Comparison of ENCODE assay signal across 8 mouse cellular contexts in the genomic region with DNA sequence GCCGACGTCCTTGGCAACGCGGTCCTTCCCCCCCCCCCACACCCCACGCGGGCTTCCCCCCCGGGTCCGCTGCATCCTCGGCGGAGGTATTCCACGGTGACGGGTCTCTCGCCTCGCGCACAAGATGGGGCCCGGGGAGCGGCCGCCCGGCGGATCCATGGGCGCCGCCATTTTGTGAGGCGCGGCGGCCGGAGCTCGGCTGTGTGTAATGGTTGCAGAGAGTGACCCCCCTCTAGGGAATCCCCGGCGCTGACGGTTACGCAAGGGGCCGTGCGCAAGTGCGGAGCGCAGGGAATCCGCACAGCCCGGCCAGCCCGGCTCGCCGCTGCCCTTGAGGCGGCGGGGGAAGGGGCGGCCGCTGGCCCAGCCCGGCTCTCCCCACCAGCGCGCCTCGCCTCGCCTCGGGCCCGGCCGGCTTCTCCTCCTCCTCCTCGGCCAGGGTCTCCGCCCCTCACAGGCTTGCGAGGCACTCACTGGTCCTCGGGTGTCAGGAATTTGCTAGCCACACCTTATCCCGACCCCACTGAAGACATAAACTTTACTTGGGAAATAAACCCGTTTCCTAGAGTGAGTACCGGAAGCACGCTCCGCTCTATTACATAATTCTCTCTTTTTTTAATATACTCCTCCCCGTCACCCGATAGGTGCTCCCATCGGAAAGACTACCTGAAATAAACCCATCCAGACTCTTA. TPM values are rescaled to one million over a fixed set of nuclear protein-coding genes. Genes with fewer than 3 reads are reported as not detected.
DNase-seq lines count a peak whose midpoint lies in the region; ATAC-seq and TF ChIP-seq lines count a peak whose summit lies in the region.

No protein-coding gene starts in this region.

- DNase-seq in G1E (ENCODE audit: low spot score): peak; percentile 80
- DNase-seq in cerebellum, adult 11-12 months: peak; percentile 92
- peak; percentile 90 for DNase-seq in heart, postnatal 25 days (ENCODE audit: low spot score)
- DNase-seq in layer of hippocampus, adult 18-20 months (ENCODE audit: low spot score in 2 of 2): peak; percentile 86 to 91
- peak; percentile 91 to 92 for DNase-seq in lung, adult 18-20 months

- H3K4me1 ChIP-seq in G1E (ENCODE audit: insufficient read depth, low read depth, low read length): peaks cover 40% of the 10 kb centered on the region
- peaks cover 45% of the 10 kb centered on the region for H3K4me1 ChIP-seq in forebrain, embryonic 15.5 days
- peaks cover 28% of the 10 kb centered on the region for H3K4me1 ChIP-seq in neural tube, embryonic 14.5 days (ENCODE audit: control insufficient read depth, insufficient read depth, low read length)
- H3K4me1 ChIP-seq in testis, adult 2 months (ENCODE audit: control insufficient read depth, insufficient read depth, low read length): peaks cover 12% of the 10 kb centered on the region

- TF ChIP-seq CTCF in G1E (IDR thresholded peaks at IDR 0.05; ENCODE audit: low read depth, low read length): no peak
- TF ChIP-seq CTCF in testis, adult 2 months (IDR thresholded peaks at IDR 0.05; ENCODE audit: control insufficient read depth, insufficient read depth, insufficient replicate concordance, low read depth, low read length): no peak

- no peaks in the 10 kb centered on the region for H3K27me3 ChIP-seq in G1E (ENCODE audit: insufficient read depth, low read length)
- no peaks in the 10 kb centered on the region for H3K27me3 ChIP-seq in forebrain, embryonic 15.5 days
- H3K27me3 ChIP-seq in neural tube, embryonic 14.5 days (ENCODE audit: control insufficient read depth, insufficient read depth, low read length): no peaks in the 10 kb centered on the region
- no peaks in the 10 kb centered on the region for H3K27me3 ChIP-seq in testis, adult 2 months (ENCODE audit: control insufficient read depth, insufficient read depth, low read length)

- H3K9me3 ChIP-seq in G1E (replicated peaks): peaks cover 2% of the 10 kb centered on the region
- H3K9me3 ChIP-seq in forebrain, embryonic 15.5 days: no peaks in the 10 kb centered on the region
- no peaks in the 10 kb centered on the region for H3K9me3 ChIP-seq in neural tube, embryonic 14.5 days (ENCODE audit: control insufficient read depth, low read length)

- H3K4me2 ChIP-seq in forebrain, embryonic 15.5 days (replicated peaks): peak overlapping the region; percentile 76
- H3K4me2 ChIP-seq in neural tube, embryonic 14.5 days (ENCODE audit: low read depth, low read length): peak overlapping the region; percentile 83

- H3K9ac ChIP-seq in forebrain, embryonic 15.5 days (replicated peaks): peak overlapping the region; percentile 99
- H3K9ac ChIP-seq in neural tube, embryonic 14.5 days (replicated peaks; ENCODE audit: low read depth, low read length): peak overlapping the region; percentile 100

- peak overlapping the region; percentile 92 for H3K4me3 ChIP-seq in G1E (ENCODE audit: low read depth, low read length)
- peak overlapping the region; percentile 78 for H3K4me3 ChIP-seq in forebrain, embryonic 15.5 days
- H3K4me3 ChIP-seq in neural tube, embryonic 14.5 days (ENCODE audit: low read depth, low read length): peak overlapping the region; percentile 94
- peak overlapping the region; percentile 95 for H3K4me3 ChIP-seq in testis, adult 2 months (ENCODE audit: control insufficient read depth, low read depth, low read length)

- under 1% methylated on average over 53 of the region's 64 CpGs for WGBS in forebrain, embryonic 15.5 days
- under 1% methylated on average over 51 of the region's 64 CpGs for WGBS in neural tube, embryonic 14.5 days

- peak; percentile 70 for TF ChIP-seq POLR2A in testis, adult 2 months (IDR thresholded peaks at IDR 0.05; ENCODE audit: control insufficient read depth, low read depth, low read length)

- peak; percentile 74 for ATAC-seq in G1E (ENCODE audit: extremely low read depth, insufficient number of reproducible peaks, low FRiP score, poor library complexity, severe bottlenecking)
- peak; percentile 82 for ATAC-seq in forebrain, embryonic 15.5 days (replicated peaks)
- peak; percentile 85 for ATAC-seq in neural tube, embryonic 14.5 days (ENCODE audit: low read depth)

- peaks cover 23% of the 10 kb centered on the region for H3K36me3 ChIP-seq in G1E (replicated peaks)
- H3K36me3 ChIP-seq in forebrain, embryonic 15.5 days: 0 out of 2 replicates have a peak, but pooled peaks cover under 1% of the 10 kb centered on the region
- H3K36me3 ChIP-seq in neural tube, embryonic 14.5 days (ENCODE audit: control insufficient read depth, insufficient read depth, low read length): no peaks in the 10 kb centered on the region
- H3K36me3 ChIP-seq in testis, adult 2 months (ENCODE audit: control insufficient read depth, insufficient read depth, low read length): no peaks in the 10 kb centered on the region

- intact Hi-C loops in heart, postnatal 25 days (cut with DNase I): loop anchor here (5.0 to 10.0 kb wide), 5 partner anchors 92 to 523 kb away; no protein-coding TSS in a partner anchor

- peak overlapping the region; percentile 99 for H3K27ac ChIP-seq in forebrain, embryonic 15.5 days (replicated peaks)
- H3K27ac ChIP-seq in neural tube, embryonic 14.5 days (ENCODE audit: low read depth, low read length): peak overlapping the region; percentile 100
- H3K27ac ChIP-seq in testis, adult 2 months (ENCODE audit: control insufficient read depth, insufficient read depth, low read depth, low read length): peak overlapping the region; percentile 100

RNA-seq across cellular contexts. Expression of a gene that starts 1.8 kb away (rescaled TPM):
- total RNA-seq in G1E (2014; fragmentation: Nextera tagmentation) (95.3 and 100 TPM in 2 replicates), G1E (2017) (45.8 and 48.7 TPM in 2 replicates)
- polyA plus RNA-seq in G1E (2012): 15.8 and 16.0 TPM in 2 replicates
- polyA plus RNA-seq in forebrain, embryonic 15.5 days (2015; fragmentation: Nextera tagmentation; extraction: Ambion mirVana): 27.4 and 29.9 TPM in 2 replicates
- 10 to 100 TPM; 21.0 to 26.9 TPM for total RNA-seq in heart, postnatal 25 days (2021)
- 10 to 100 TPM; 33.5 to 34.2 TPM for total RNA-seq in layer of hippocampus, adult 18-20 months (2021)
- 26.9 and 32.0 TPM in 2 replicates for polyA plus RNA-seq in neural tube, embryonic 14.5 days (2014; fragmentation: Nextera tagmentation; extraction: Ambion mirVana)
- polyA plus RNA-seq in testis, adult 2 months (2012; rRNA removed): 71.5 and 83.6 TPM in 2 replicates

Comparison
In these comparisons a context has a peak if more than half of its experiments do, and no peak if none do; other contexts are left out.
1. Peak in every context shown above with its lines: DNase-seq, ATAC-seq, H3K4me3 ChIP-seq and H3K27ac ChIP-seq.